Mouse (Mus musculus) bone marrow macrophage, adult 2 months (primary cell): Measurements from ENCODE around the gene Abhd8.

ENCODE experiments used
- CTCF ChIP-seq: IDR thresholded peaks from 2 replicates; pipeline ENCODE4 v1.5.1; 2012; ENCODE audit warnings: low read depth, mild to moderate bottlenecking, low read length, moderate library complexity
- POLR2A ChIP-seq: IDR thresholded peaks from 2 replicates; pipeline ENCODE4 v1.6.1; 2012; ENCODE audit warnings: mild to moderate bottlenecking, low read depth, low read length, borderline replicate concordance

DNA sequence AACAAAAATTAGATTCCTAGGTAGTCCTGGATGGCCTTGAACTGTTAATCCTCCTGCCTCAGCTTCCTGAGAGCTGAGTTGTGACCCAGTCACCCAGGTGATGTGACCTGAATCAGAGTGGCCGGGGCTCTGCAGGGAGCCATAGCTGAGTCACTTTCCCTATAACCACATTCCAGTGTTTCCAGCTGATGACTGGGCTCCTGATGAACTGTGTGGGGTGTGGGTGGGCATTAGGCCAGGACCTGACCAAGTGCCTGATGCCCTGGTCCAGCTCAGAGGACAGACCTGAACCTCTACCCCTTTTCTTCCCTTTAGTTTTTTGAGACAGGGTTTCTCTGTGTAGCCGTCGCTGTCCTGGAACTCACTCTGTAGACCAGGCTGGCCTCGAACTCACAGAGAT lies 41.9 kb upstream of the Abhd8 start:
- TF ChIP-seq CTCF: no peak
- no peak for TF ChIP-seq POLR2A
